Comparison of ENCODE assay signal across 9 mouse cellular contexts in the genomic region with DNA sequence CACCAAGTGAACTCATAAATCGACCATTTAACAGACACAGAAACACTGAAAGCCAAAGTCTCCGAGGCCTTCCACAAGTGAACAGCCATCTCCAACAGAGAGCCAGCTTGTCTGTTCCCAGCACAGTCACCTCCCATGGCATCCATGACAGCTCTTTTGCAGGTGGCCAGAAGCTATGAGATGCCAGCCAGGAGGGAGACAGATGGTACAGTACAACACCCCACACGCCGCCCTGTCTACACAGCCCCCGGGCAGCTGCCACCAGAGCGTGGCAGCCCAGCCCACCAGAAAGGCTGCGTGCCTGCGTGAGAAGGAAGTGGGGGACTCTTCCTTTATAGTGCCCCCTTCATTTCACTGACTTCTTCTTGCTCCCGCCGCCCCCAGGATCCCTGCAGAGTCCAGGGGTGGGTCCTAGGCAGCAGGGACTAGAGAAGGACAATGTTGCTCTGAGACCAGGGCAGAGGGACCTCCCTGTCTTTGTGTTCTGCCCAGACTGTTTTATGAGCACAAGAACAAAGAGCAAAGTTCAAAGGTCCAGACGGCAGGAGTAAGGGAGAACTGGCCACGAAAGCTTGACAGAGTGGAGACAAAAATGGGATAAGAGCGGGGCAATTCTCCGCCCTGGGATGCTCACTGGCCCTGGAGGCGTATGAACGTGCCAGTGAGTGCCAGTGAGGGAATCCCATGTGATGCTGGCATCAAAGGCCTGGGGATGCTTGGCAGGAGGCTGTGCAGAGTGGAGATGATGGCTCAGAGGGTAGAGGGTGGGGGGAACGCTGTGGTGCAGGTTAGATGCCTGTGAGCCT.
A peak's percentile ranks its signal among the peaks of the same experiment; 100 is the strongest.
DNase-seq lines count a peak whose midpoint lies in the region; TF ChIP-seq lines count a peak whose summit lies in the region.
"Had no signal": no experiment of that assay in that cellular context is flagged by ENCODE, and none has a peak within 500 bp of the region (broad histone marks: within the 10 kb centered on the region; RNA-seq: fewer than 3 reads in every experiment).

No protein-coding gene starts in this region.

- TF ChIP-seq CTCF in heart, adult 2 months (IDR thresholded peaks at IDR 0.05) = no peak

- 0 out of 2 replicates have a peak, but pooled peaks cover 5% of the 10 kb centered on the region for H3K9me3 ChIP-seq in hindbrain, embryonic 10.5 days

- peak; percentile 83 for DNase-seq in layer of hippocampus, adult 11-12 months (ENCODE audit: low spot score)
- DNase-seq in layer of hippocampus, adult 9-10 months (ENCODE audit: low spot score) = no peak
- no peak for DNase-seq in hindbrain, embryonic 10.5 days (ENCODE audit: low spot score)
- peak; percentile 74 to 76 for DNase-seq in layer of hippocampus, postnatal 36 days
- peak; percentile 75 for DNase-seq in right cerebral cortex, postnatal 25 days
- DNase-seq in heart, adult 2 months = no peak
- DNase-seq in spleen, postnatal 10 days (ENCODE audit: low spot score in 2 of 2) = no peak
- no peak for DNase-seq in gastrocnemius, postnatal 4 days (ENCODE audit: low spot score in 2 of 2)

- H3K27ac ChIP-seq in hindbrain, embryonic 10.5 days = peak overlapping the region; percentile 80
- H3K27ac ChIP-seq in heart, adult 2 months = no peak overlapping the region
- H3K27ac ChIP-seq: macrophage had no signal

- no peak overlapping the region for H3K9ac ChIP-seq in heart, adult 2 months (ENCODE audit: low read depth, low read length)

- peaks cover 80% of the 10 kb centered on the region for H3K36me3 ChIP-seq in hindbrain, embryonic 10.5 days
- H3K36me3 ChIP-seq in heart, adult 2 months (ENCODE audit: control insufficient read depth, insufficient read depth, low read length) = no peaks in the 10 kb centered on the region

- WGBS in hindbrain, embryonic 10.5 days = 46% methylated on average over 17 of the region's 17 CpGs
- 91% methylated on average over 17 of the region's 17 CpGs for WGBS in heart, adult 2 months

- H3K79me2 ChIP-seq in heart, adult 2 months (replicated peaks; ENCODE audit: control insufficient read depth, insufficient read depth, low read length) = no peaks in the 10 kb centered on the region

- no peak for TF ChIP-seq POLR2A in heart, adult 2 months (IDR thresholded peaks at IDR 0.05; ENCODE audit: insufficient read depth, low read depth, low read length)

- TF ChIP-seq EP300 in heart, adult 2 months (IDR thresholded peaks at IDR 0.05; ENCODE audit: insufficient read depth, low read depth, low read length) = no peak

- no peaks in the 10 kb centered on the region for H3K27me3 ChIP-seq in hindbrain, embryonic 10.5 days (ENCODE audit: insufficient read depth, poor library complexity, severe bottlenecking)
- no peaks in the 10 kb centered on the region for H3K27me3 ChIP-seq in heart, adult 2 months (ENCODE audit: control insufficient read depth, insufficient read depth, low read length)

- intact Hi-C loops in heart, adult 2 months (cut with DNase I) = no loop called here

- H3K4me1 ChIP-seq in hindbrain, embryonic 10.5 days (replicated peaks) = peaks cover 40% of the 10 kb centered on the region
- H3K4me1 ChIP-seq in heart, adult 2 months (ENCODE audit: control insufficient read depth, insufficient read depth, low read length) = peaks cover 3% of the 10 kb centered on the region

- no peak overlapping the region for H3K4me3 ChIP-seq in hindbrain, embryonic 10.5 days
- no peak overlapping the region for H3K4me3 ChIP-seq in heart, adult 2 months

Comparison
In these comparisons a context has a peak if more than half of its experiments do, and no peak if none do; other contexts are left out.
1. DNase-seq: peak in layer of hippocampus, adult 11-12 months (single experiment), layer of hippocampus, postnatal 36 days (2 of 2) and right cerebral cortex, postnatal 25 days (single experiment); none in layer of hippocampus, adult 9-10 months (single experiment), hindbrain, embryonic 10.5 days (single experiment), heart, adult 2 months (0 of 2), spleen, postnatal 10 days (0 of 2) and gastrocnemius, postnatal 4 days (0 of 2).